Mouse (Mus musculus): Measurements from ENCODE around the gene Rnf166. TPM values are rescaled to one million over a fixed set of nuclear protein-coding genes. Genes with fewer than 3 reads are reported as not detected.

The Rnf166 gene
- polyA plus RNA-seq, 1 experiment: 36.3 TPM

GRCm38 (mm10) chr8:122423217-122423616, 52.6 kb downstream of the Rnf166 start:
- Histone ChIP-seq H3K4me2 (ENCODE audit: low read depth) (no peak overlapping the region), H3ac (ENCODE audit: control insufficient read depth, insufficient read length) (no peak overlapping the region)
- TF ChIP-seq REST (IDR thresholded peaks at IDR 0.05; ENCODE audit: insufficient read depth, insufficient read length) (no peak), SRF (IDR thresholded peaks at IDR 0.05; ENCODE audit: control insufficient read depth, insufficient read length, low read depth) (no peak), POLR2AphosphoS2 (IDR thresholded peaks at IDR 0.05; ENCODE audit: insufficient read length, low read depth) (no peak), TCF12 (IDR thresholded peaks at IDR 0.05; ENCODE audit: insufficient read depth, poor library complexity, severe bottlenecking) (no peak), E2F4 (IDR thresholded peaks at IDR 0.05; ENCODE audit: insufficient read depth) (no peak), MYOD1 (IDR thresholded peaks at IDR 0.05; ENCODE audit: control insufficient read depth in 1 of 3, insufficient read length in 2 of 3, low read depth in 2 of 3) (peak in 2 of 3 experiments; percentile 41 to 77), USF1 (IDR thresholded peaks at IDR 0.05; ENCODE audit: low read depth) (no peak), CEBPB (IDR thresholded peaks at IDR 0.05; ENCODE audit: insufficient read depth, poor library complexity, severe bottlenecking) (no peak), MAX (IDR thresholded peaks at IDR 0.05; ENCODE audit: low read depth) (no peak), MYOG (IDR thresholded peaks at IDR 0.05; ENCODE audit: control insufficient read depth in 1 of 3, insufficient read depth in 1 of 3, insufficient read length in 2 of 3, low read depth in 2 of 3) (peak in 2 of 3 experiments; percentile 60 to 76), TCF3 (IDR thresholded peaks at IDR 0.05; ENCODE audit: insufficient read length, low read depth) (no peak), POLR2A (IDR thresholded peaks at IDR 0.05; ENCODE audit: insufficient read length, low read depth) (no peak)

GRCm38 (mm10) chr8:122421376-122422070, 54.3 kb downstream of the Rnf166 start, which contains the start of gene Il17c:
TSS of gene Il17c (plus strand) at chr8:122422020.
- Histone ChIP-seq H3K27me3 (ENCODE audit: control insufficient read depth, insufficient read depth, insufficient read length) (no peaks in the 10 kb centered on the region), H3K4me2 (ENCODE audit: low read depth) (no peak within 1 kb of the TSS), H3K79me2 (ENCODE audit: control insufficient read depth, insufficient read depth) (no peaks in the 10 kb centered on the region), H3ac (ENCODE audit: control insufficient read depth, insufficient read length) (no peak within 1 kb of the TSS), H3K4me3 (no peak within 1 kb of the TSS), H3K36me3 (ENCODE audit: control insufficient read depth, insufficient read depth) (no peaks in the 10 kb centered on the region)
- TF ChIP-seq REST (IDR thresholded peaks at IDR 0.05; ENCODE audit: insufficient read depth, insufficient read length) (no peak), MYOD1 (IDR thresholded peaks at IDR 0.05; ENCODE audit: control insufficient read depth in 1 of 3, insufficient read length in 2 of 3, low read depth in 2 of 3) (no peak), TCF3 (IDR thresholded peaks at IDR 0.05; ENCODE audit: insufficient read length, low read depth) (no peak), POLR2AphosphoS2 (IDR thresholded peaks at IDR 0.05; ENCODE audit: insufficient read length, low read depth) (no peak), CEBPB (IDR thresholded peaks at IDR 0.05; ENCODE audit: insufficient read depth, poor library complexity, severe bottlenecking) (no peak)

More at GRCm38 (mm10) chr8:122423217-122423616, 52.6 kb downstream of the Rnf166 start:
- Histone ChIP-seq H3K79me2 (ENCODE audit: control insufficient read depth, insufficient read depth) (no peaks in the 10 kb centered on the region), H3K4me3 (no peak overlapping the region), H3K27me3 (ENCODE audit: control insufficient read depth, insufficient read depth, insufficient read length) (no peaks in the 10 kb centered on the region), H3K36me3 (ENCODE audit: control insufficient read depth, insufficient read depth) (no peaks in the 10 kb centered on the region)

DNA sequence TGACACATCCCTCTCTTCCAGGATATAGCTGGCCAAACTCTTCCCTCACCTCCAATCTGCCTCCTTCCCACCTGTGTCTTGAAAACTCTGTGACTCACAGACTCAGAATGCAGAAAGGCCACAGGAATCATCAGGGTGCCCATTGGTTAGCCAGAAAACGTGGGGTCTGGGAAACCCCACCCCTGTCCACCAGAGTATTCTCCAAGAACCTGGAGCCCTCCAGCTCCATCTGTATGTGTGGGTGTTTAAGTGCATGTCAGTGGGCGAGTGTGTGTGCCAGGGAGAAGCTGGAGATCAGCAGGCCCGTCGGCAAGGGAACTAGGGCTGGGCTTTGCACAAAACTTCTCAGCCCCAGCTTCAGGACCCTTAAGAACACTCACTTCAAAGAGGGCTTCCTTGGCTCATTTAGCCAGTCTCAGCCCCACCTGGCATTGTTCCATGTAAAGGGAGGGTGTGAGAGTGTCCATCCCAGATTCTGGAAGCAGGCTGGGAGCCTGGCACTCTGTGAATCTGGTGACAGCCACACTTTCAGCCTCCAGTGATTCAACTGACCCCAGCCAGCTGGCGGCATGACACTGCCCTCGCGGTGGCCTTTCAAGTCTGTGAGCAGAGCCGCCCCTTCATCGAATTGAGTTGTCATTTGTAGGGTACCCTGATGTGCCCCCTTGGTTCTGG, 55.8 kb downstream of the Rnf166 start:
- Histone ChIP-seq H3K4me3 (no peak overlapping the region), H3ac (ENCODE audit: control insufficient read depth, insufficient read length) (no peak overlapping the region), H3K4me2 (ENCODE audit: low read depth) (no peak overlapping the region), H3K79me2 (ENCODE audit: control insufficient read depth, insufficient read depth) (no peaks in the 10 kb centered on the region), H3K27me3 (ENCODE audit: control insufficient read depth, insufficient read depth, insufficient read length) (no peaks in the 10 kb centered on the region), H3K36me3 (ENCODE audit: control insufficient read depth, insufficient read depth) (no peaks in the 10 kb centered on the region)
- TF ChIP-seq E2F4 (IDR thresholded peaks at IDR 0.05; ENCODE audit: insufficient read depth) (no peak), MYOG (IDR thresholded peaks at IDR 0.05; ENCODE audit: control insufficient read depth in 1 of 3, insufficient read depth in 1 of 3, insufficient read length in 2 of 3, low read depth in 2 of 3) (no peak), MAX (IDR thresholded peaks at IDR 0.05; ENCODE audit: low read depth) (no peak), SRF (IDR thresholded peaks at IDR 0.05; ENCODE audit: control insufficient read depth, insufficient read length, low read depth) (no peak), USF1 (IDR thresholded peaks at IDR 0.05; ENCODE audit: low read depth) (no peak), POLR2A (IDR thresholded peaks at IDR 0.05; ENCODE audit: insufficient read length, low read depth) (no peak), REST (IDR thresholded peaks at IDR 0.05; ENCODE audit: insufficient read depth, insufficient read length) (no peak), TCF3 (IDR thresholded peaks at IDR 0.05; ENCODE audit: insufficient read length, low read depth) (no peak), CEBPB (IDR thresholded peaks at IDR 0.05; ENCODE audit: insufficient read depth, poor library complexity, severe bottlenecking) (no peak), MYOD1 (IDR thresholded peaks at IDR 0.05; ENCODE audit: control insufficient read depth in 1 of 3, insufficient read length in 2 of 3, low read depth in 2 of 3) (no peak), POLR2AphosphoS2 (IDR thresholded peaks at IDR 0.05; ENCODE audit: insufficient read length, low read depth) (no peak), TCF12 (IDR thresholded peaks at IDR 0.05; ENCODE audit: insufficient read depth, poor library complexity, severe bottlenecking) (no peak)

Other genes with a start within 250 kb of the Rnf166 start
- gene Zfpm1, start 193.9 kb downstream of the Rnf166 start, polyA plus RNA-seq (2012; fragmentation: generic; extraction: Trizol): 22.6 TPM
- not detected for gene Trhr2, start 115.3 kb downstream of the Rnf166 start, polyA plus RNA-seq (2012; fragmentation: generic; extraction: Trizol)
- 28.8 TPM for gene Zc3h18, start 99.5 kb downstream of the Rnf166 start, polyA plus RNA-seq (2012; fragmentation: generic; extraction: Trizol)
- gene Il17c, start 54.0 kb downstream of the Rnf166 start, polyA plus RNA-seq (2012; fragmentation: generic; extraction: Trizol): not detected
- gene Cyba, start 43.1 kb downstream of the Rnf166 start, polyA plus RNA-seq (2012; fragmentation: generic; extraction: Trizol): not detected
- 85.3 TPM for gene Mvd, start 32.6 kb downstream of the Rnf166 start, polyA plus RNA-seq (2012; fragmentation: generic; extraction: Trizol)
- gene Snai3, start 15.3 kb downstream of the Rnf166 start, polyA plus RNA-seq (2012; fragmentation: generic; extraction: Trizol): 1.3 TPM
- 31.5 TPM for gene Ctu2, start 79 bp upstream of the Rnf166 start, polyA plus RNA-seq (2012; fragmentation: generic; extraction: Trizol)
- gene Piezo1, start 75.3 kb upstream of the Rnf166 start, polyA plus RNA-seq (2012; fragmentation: generic; extraction: Trizol): 156 TPM
- gene Cdt1, start 92.0 kb upstream of the Rnf166 start, polyA plus RNA-seq (2012; fragmentation: generic; extraction: Trizol): 19.7 TPM
- 261 TPM for gene Aprt, start 100.8 kb upstream of the Rnf166 start, polyA plus RNA-seq (2012; fragmentation: generic; extraction: Trizol)
- gene Galns, start 135.4 kb upstream of the Rnf166 start, polyA plus RNA-seq (2012; fragmentation: generic; extraction: Trizol): 17.6 TPM
- 95.7 TPM for gene Trappc2l, start 135.6 kb upstream of the Rnf166 start, polyA plus RNA-seq (2012; fragmentation: generic; extraction: Trizol)
- 0.55 TPM for gene Pabpn1l, start 146.7 kb upstream of the Rnf166 start, polyA plus RNA-seq (2012; fragmentation: generic; extraction: Trizol)
- gene Cbfa2t3, start 223.0 kb upstream of the Rnf166 start, polyA plus RNA-seq (2012; fragmentation: generic; extraction: Trizol): 29.5 TPM

Measured in myocyte (in vitro differentiated cells).